Mouse (Mus musculus) induced T-regulatory cell, adult 2 months (primary cell): ENCODE results near the gene Obox7.
"Not testable (repeated sequence)": the region's sequence is repeated elsewhere in the genome, so short reads cannot be mapped to it uniquely, and the experiment has no call there.

Source experiments
- DNase-seq: peaks from one replicate; pipeline ENCODE4 v3.0.0-alpha.2; 2012; ENCODE audit warnings: low read depth

Gene Obox7

GRCm38 (mm10) chr7:14659196-14659595 is at the start of gene Obox7:
TSS of gene Obox7 (plus strand) at chr7:14659496.
- DNase-seq, result not testable (repeated sequence)

GRCm38 (mm10) chr7:14622556-14623542 is 36.4 kb upstream of the Obox7 start:
- DNase-seq, result not testable (repeated sequence)
